Mouse (Mus musculus): ENCODE measurements around the gene Gm42878. TPM values are rescaled to one million over a fixed set of nuclear protein-coding genes. Genes with fewer than 3 reads are reported as not detected.

The Gm42878 gene
- polyA plus RNA-seq, 1 experiment from 2014 or later = not detected

DNA sequence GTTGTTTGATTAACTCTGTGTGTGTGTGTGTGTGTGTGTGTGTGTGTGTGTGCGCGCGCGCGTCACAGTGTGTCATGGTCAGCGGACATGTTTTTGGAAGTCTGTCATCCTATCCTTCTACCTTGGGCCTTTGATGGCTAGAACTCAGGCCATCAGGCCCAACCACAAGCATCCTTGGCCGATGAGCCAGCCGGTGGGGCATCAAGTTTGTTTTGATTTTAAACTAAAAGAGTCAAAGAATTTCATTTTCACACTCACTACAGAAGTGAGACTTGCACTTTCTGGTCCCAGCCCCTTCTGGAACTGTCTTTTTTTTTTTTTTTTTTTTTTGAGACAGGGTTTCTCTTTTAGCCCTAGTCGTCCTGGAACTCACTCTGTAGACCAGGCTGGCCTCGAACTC, 39.7 kb upstream of the Gm42878 start:
- Histone ChIP-seq H3K27ac (replicated peaks) (no peak overlapping the region), H3K4me3 (no peak overlapping the region), H3K36me3 (peaks cover 6% of the 10 kb centered on the region), H3K4me1 (peaks cover 22% of the 10 kb centered on the region), H3K27me3 (replicated peaks) (no peaks in the 10 kb centered on the region), H3K4me2 (no peak overlapping the region), H3K9me3 (no peaks in the 10 kb centered on the region), H3K9ac (no peak overlapping the region)
- ATAC-seq (ENCODE audit: extremely low read depth, insufficient number of reproducible peaks, low FRiP score, low TSS enrichment) = no peak
- 87% methylated on average over 10 of the region's 10 CpGs for WGBS

GRCm38 (mm10) chr5:121583765-121584501, 38.7 kb upstream of the Gm42878 start:
- Histone ChIP-seq H3K9ac (peak overlapping the region; percentile 4; the same call in 1 of the 2 replicates), H3K27me3 (replicated peaks) (no peaks in the 10 kb centered on the region), H3K36me3 (peaks cover 17% of the 10 kb centered on the region), H3K27ac (replicated peaks) (peak overlapping the region; percentile 68), H3K4me1 (peaks cover 22% of the 10 kb centered on the region), H3K4me2 (peak overlapping the region; percentile 12; the same call in 1 of the 2 replicates), H3K9me3 (no peaks in the 10 kb centered on the region), H3K4me3 (no peak overlapping the region)
- peak; percentile 55; the same call in 1 of the 2 replicates for ATAC-seq (ENCODE audit: extremely low read depth, insufficient number of reproducible peaks, low FRiP score, low TSS enrichment)
- 48% methylated on average over 12 of the region's 12 CpGs for WGBS

DNA sequence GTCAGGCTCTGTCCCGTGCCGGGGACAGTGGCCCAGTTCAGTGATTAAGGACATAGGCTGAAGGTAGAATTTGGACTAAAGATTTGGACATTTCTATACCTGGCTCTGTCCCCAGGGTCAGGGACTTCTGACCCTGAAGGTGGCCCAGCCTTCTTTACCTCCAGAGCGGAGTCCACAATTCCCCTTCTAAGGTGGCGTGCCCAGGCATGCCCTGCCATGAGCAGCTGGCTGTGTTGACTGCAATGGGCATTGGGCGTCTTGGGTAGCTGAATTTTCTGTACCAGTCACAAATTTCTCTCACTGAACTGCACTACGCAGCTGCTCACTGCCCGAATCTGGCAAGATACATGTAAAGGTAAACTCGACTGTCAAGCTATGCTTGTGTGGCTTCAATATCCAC, 36.7 kb upstream of the Gm42878 start:
- H3K4me1 ChIP-seq = peaks cover 18% of the 10 kb centered on the region
- no peak overlapping the region for H3K9ac ChIP-seq
- H3K4me3 ChIP-seq = no peak overlapping the region
- H3K27me3 ChIP-seq (replicated peaks) = no peaks in the 10 kb centered on the region
- H3K9me3 ChIP-seq = no peaks in the 10 kb centered on the region
- ATAC-seq (ENCODE audit: extremely low read depth, insufficient number of reproducible peaks, low FRiP score, low TSS enrichment) = no peak
- WGBS = 78% methylated on average over 8 of the region's 8 CpGs
- H3K36me3 ChIP-seq = peaks cover 28% of the 10 kb centered on the region
- H3K27ac ChIP-seq (replicated peaks) = no peak overlapping the region
- H3K4me2 ChIP-seq = no peak overlapping the region

DNA sequence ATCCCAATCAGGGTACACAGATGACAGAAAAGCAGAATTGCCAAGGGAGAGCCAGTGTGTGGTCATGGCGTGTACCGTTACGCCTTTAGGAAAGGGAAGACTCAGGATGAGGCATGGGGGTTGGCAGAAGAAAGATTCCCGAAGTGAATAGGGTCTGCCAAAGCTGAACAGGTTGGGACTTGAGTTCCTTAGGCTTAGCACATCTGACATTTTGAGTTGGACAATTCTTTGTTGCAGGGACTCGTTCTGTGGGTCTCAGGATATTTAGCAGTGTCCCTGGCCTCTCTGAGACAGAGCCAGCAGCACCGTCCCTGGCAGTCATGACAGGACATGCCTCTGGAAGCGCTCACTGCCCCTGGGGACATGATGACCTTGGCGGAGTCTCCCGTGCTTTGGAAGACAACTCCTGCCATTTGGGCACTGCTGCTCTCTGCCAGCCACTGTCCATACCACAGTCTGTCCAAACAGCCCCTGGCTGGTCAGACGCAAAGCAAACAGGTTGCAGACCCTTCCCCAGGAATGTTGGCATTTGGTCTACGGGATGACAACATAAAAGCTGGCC, 31.7 kb upstream of the Gm42878 start:
- Histone ChIP-seq H3K4me1 (no peaks in the 10 kb centered on the region), H3K4me2 (no peak overlapping the region), H3K27ac (replicated peaks) (no peak overlapping the region), H3K27me3 (replicated peaks) (no peaks in the 10 kb centered on the region), H3K9ac (no peak overlapping the region), H3K9me3 (no peaks in the 10 kb centered on the region), H3K4me3 (no peak overlapping the region), H3K36me3 (peaks cover 48% of the 10 kb centered on the region)
- ATAC-seq (ENCODE audit: extremely low read depth, insufficient number of reproducible peaks, low FRiP score, low TSS enrichment) = no peak
- WGBS = 73% methylated on average over 11 of the region's 11 CpGs

DNA sequence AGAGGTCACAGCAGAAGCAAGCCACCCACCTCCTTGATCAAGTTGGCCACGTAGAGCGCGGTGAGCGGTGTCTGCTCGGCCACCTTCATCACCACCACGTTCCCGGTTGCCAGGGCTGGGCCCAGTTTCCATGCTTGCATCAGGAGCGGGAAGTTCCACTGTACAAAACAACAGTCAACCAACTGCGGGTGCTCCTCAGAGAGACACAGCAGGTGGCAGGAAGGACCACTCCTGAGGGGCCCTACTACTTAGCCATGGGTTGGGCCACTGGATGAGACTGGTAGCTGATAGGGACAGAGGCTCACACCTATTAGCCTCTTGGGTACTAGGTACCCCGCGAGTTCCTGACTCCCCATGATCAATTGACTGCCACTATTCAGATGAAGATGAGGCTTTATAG, 30.6 kb upstream of the Gm42878 start:
- H3K9me3 ChIP-seq = no peaks in the 10 kb centered on the region
- no peak for ATAC-seq (ENCODE audit: extremely low read depth, insufficient number of reproducible peaks, low FRiP score, low TSS enrichment)
- WGBS = 88% methylated on average over 11 of the region's 11 CpGs
- no peak overlapping the region for H3K4me2 ChIP-seq
- H3K27ac ChIP-seq (replicated peaks) = no peak overlapping the region
- peaks cover 7% of the 10 kb centered on the region; the same call in 1 of the 2 replicates for H3K4me1 ChIP-seq
- H3K27me3 ChIP-seq (replicated peaks) = no peaks in the 10 kb centered on the region
- no peak overlapping the region for H3K9ac ChIP-seq
- H3K4me3 ChIP-seq = no peak overlapping the region
- peaks cover 50% of the 10 kb centered on the region for H3K36me3 ChIP-seq

- Histone ChIP-seq H3K36me3 (peaks cover 40% of the 10 kb centered on the region), H3K27ac (replicated peaks) (no peak overlapping the region), H3K9ac (no peak overlapping the region), H3K27me3 (replicated peaks) (no peaks in the 10 kb centered on the region), H3K4me2 (no peak overlapping the region), H3K4me3 (no peak overlapping the region), H3K4me1 (peaks cover 10% of the 10 kb centered on the region; the same call in 1 of the 2 replicates), H3K9me3 (no peaks in the 10 kb centered on the region)
- no peak for ATAC-seq (ENCODE audit: extremely low read depth, insufficient number of reproducible peaks, low FRiP score, low TSS enrichment)
- WGBS = 89% methylated on average over 13 of the region's 13 CpGs
These were observed 28.9 kb upstream of the Gm42878 start for GRCm38 (mm10) chr5:121574145-121574544.

DNA sequence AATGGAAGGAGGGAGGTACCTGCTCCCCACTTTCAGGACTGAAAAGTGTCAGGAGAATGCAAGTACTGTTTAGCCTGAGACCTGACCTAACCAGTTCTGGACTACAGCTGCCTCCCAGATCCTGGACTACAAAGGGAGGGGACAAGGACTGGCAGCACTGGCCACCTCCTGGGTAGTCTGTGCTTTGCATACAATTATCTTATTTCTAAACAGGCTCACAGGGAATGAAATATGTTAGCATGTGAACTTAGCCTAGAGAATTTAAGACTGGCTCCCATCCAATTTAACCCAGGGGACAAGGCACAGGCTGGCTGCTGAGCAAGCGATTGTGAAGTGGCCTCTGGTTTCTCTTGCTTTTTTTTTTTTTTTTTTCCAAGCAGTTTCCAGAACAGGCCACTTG, 25.5 kb upstream of the Gm42878 start:
- ATAC-seq (ENCODE audit: extremely low read depth, insufficient number of reproducible peaks, low FRiP score, low TSS enrichment) = no peak
- Histone ChIP-seq H3K4me1 (peaks cover 21% of the 10 kb centered on the region), H3K27ac (replicated peaks) (no peak overlapping the region), H3K4me3 (no peak overlapping the region), H3K9ac (no peak overlapping the region), H3K4me2 (no peak overlapping the region), H3K27me3 (replicated peaks) (no peaks in the 10 kb centered on the region), H3K36me3 (peaks cover 27% of the 10 kb centered on the region), H3K9me3 (no peaks in the 10 kb centered on the region)
- whole genome bisulfite sequencing = 63% methylated on average over 1 of the region's 1 CpGs

DNA sequence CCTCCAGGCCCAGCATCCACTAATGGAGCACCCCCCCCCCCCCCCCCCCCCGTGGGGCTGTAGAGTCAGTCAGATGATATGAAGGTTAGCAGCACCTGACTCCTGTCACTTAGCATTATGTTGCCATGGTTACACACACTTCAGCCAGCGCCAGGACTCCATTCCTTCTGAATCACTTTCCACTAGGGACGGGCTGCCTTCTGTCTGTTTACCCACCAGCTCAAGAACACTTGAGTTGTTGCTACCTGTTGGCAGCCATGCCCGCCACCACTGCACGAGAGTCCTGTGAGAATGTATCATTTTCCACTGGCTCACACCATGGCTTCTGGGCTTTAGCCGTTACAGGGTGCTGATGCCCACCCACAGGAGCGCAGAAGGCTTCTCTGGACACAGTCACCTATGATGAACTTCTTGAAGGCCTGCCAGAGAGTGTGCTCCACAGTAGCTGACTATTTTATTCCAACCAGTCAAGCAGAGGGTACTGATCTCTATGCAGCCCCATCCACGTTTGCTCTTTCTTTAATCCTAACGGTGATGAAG, 24.7 kb upstream of the Gm42878 start:
- no peak for ATAC-seq (ENCODE audit: extremely low read depth, insufficient number of reproducible peaks, low FRiP score, low TSS enrichment)
- no peak overlapping the region for H3K27ac ChIP-seq (replicated peaks)
- H3K36me3 ChIP-seq = peaks cover 23% of the 10 kb centered on the region
- H3K9me3 ChIP-seq = no peaks in the 10 kb centered on the region
- H3K4me1 ChIP-seq = peaks cover 21% of the 10 kb centered on the region
- no peaks in the 10 kb centered on the region for H3K27me3 ChIP-seq (replicated peaks)
- H3K9ac ChIP-seq = no peak overlapping the region
- WGBS = 69% methylated on average over 9 of the region's 9 CpGs
- H3K4me3 ChIP-seq = no peak overlapping the region
- H3K4me2 ChIP-seq = no peak overlapping the region

- no peaks in the 10 kb centered on the region for H3K9me3 ChIP-seq
- no peak for ATAC-seq (ENCODE audit: extremely low read depth, insufficient number of reproducible peaks, low FRiP score, low TSS enrichment)
- H3K9ac ChIP-seq = no peak overlapping the region
- WGBS = 84% methylated on average over 16 of the region's 16 CpGs
- H3K4me3 ChIP-seq = no peak overlapping the region
- H3K27ac ChIP-seq (replicated peaks) = no peak overlapping the region
- no peak overlapping the region for H3K4me2 ChIP-seq
- H3K4me1 ChIP-seq = peaks cover 22% of the 10 kb centered on the region
- H3K36me3 ChIP-seq = peaks cover 8% of the 10 kb centered on the region
- H3K27me3 ChIP-seq (replicated peaks) = no peaks in the 10 kb centered on the region
These were observed 20.9 kb upstream of the Gm42878 start for GRCm38 (mm10) chr5:121566035-121566681.

DNA sequence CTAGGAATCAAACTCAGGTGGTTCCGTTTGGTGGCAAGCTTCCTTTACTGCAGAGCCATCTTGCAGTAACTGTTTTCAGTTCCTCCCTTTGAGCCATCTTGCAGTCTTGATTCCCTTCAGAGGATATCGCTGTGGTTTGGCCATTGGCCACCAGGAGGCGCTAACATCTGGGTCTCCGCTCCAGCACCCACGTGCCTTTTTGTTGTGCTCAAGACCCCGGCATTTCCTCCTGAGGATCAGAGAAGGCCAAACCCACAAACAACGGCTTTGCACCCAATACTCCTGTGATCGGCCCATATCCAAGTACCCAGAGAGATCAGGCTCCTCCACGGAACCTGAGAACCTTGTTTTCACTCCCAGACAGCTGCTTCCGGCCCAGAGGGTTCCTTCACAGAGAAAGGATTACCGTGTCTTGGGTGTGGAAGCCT, 19.2 kb upstream of the Gm42878 start:
- WGBS = 9% methylated on average over 11 of the region's 11 CpGs
- Histone ChIP-seq H3K4me3 (peak overlapping the region; percentile 27), H3K27ac (replicated peaks) (no peak overlapping the region), H3K9me3 (no peaks in the 10 kb centered on the region), H3K4me2 (peak overlapping the region; percentile 60), H3K36me3 (peaks cover 2% of the 10 kb centered on the region; the same call in 1 of the 2 replicates), H3K4me1 (peaks cover 16% of the 10 kb centered on the region), H3K27me3 (replicated peaks) (no peaks in the 10 kb centered on the region), H3K9ac (peak overlapping the region; percentile 58; the same call in 1 of the 2 replicates)
- ATAC-seq (ENCODE audit: extremely low read depth, insufficient number of reproducible peaks, low FRiP score, low TSS enrichment) = no peak

DNA sequence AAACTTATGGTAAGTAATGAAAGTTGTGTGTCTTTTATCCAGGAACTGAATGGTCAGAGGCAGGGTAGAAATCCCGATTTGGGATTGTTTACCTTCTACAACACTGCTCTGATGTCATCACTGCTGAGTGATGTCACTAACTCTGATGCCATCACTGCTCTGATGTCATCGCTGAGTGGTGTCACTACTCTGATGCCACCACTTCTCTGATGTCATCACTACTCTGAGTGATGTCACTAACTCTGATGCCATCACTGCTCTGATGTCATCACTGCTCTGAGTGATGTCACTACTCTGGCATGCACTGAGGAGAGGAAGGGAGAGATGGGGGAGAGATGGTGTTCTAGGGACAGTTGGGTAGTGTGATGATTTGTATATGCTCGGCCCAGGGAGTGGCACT, 17.2 kb upstream of the Gm42878 start:
- Histone ChIP-seq H3K4me2 (no peak overlapping the region), H3K4me3 (no peak overlapping the region), H3K4me1 (peaks cover 15% of the 10 kb centered on the region), H3K27ac (replicated peaks) (no peak overlapping the region), H3K27me3 (replicated peaks) (no peaks in the 10 kb centered on the region), H3K36me3 (peaks cover 2% of the 10 kb centered on the region; the same call in 1 of the 2 replicates), H3K9ac (no peak overlapping the region), H3K9me3 (no peaks in the 10 kb centered on the region)
- 77% methylated on average over 3 of the region's 3 CpGs for WGBS
- ATAC-seq (ENCODE audit: extremely low read depth, insufficient number of reproducible peaks, low FRiP score, low TSS enrichment) = no peak
